Mouse (Mus musculus): ENCODE data around the gene Lrrc32. TPM values are rescaled to one million over a fixed set of nuclear protein-coding genes. Genes with fewer than 3 reads are reported as not detected.
A peak's percentile ranks its signal among the peaks of the same experiment; 100 is the strongest.

The Lrrc32 gene
- total RNA-seq, 2 experiments from 2014 or later, result 7.4 to 8.8 TPM

DNA sequence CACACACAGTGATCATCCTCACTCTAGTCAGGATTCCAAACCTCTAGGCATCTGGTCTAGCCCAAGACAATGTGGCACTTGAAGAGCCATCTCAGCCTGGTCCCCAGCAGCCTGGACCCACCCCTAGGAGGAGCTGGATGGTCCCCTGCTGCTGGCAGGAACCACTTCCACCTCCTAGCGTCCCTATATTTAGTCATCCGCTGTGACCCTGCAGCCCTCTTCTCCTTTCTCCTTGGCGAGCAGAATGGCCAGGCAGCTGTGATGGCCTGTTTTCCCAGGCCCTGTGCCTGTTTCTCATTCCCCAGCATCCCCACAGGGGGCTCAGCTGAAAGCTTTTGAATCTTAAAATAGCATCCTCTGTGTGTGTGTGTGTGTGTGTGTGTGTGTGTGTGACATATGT lies 59.8 kb downstream of the Lrrc32 start:
- peak; percentile 44 for DNase-seq

DNA sequence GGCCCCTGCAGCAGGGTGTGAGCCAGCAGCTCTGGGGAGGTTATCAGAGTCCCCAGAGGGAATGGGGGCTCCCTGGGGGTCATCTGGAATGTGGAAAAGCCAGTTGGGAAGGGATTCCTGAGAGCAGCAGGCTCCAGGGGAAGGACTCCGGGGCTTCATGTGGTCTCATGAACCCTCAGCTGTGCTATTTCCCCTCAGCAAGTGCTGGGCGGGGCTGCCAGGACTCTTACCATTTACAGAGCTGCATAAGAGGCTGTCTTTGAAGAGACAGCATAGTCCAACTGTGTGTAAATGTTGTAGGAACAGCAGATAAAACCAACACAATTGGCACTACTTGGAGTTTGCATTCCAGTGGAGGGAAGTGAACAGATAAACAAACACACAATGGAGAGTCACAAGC lies 61.5 kb downstream of the Lrrc32 start:
- no peak for DNase-seq

DNA sequence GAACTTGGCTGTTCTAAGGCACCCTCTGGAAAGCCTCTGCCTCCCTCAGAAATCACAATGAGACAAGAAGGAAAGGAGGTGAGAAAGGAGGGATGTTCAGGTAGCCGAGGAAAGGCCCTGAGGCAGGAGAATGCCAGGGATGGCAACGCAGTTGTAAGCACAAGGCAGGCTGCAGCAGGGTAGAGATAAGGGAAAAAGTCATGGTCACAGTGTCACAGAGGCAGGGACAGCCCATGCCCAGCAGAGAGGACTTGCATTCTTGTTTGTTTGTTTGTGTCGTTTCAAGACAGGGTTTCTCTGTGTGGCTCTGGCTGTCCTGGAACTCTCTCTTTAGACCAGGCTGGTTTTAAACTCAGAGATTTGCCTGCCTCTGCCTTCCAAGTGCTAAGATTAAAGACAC lies 62.0 kb downstream of the Lrrc32 start:
- no peak for DNase-seq

Other genes with a start within 250 kb of the Lrrc32 start
- 1 to 10 TPM; 5.1 to 6.1 TPM for gene Acer3, start 168.1 kb upstream of the Lrrc32 start, total RNA-seq (2021)
- gene Tsku, start 128.0 kb upstream of the Lrrc32 start, total RNA-seq (2021), result 1 to 10 TPM; 4.6 to 8.9 TPM
- gene Gucy2d, start 48.9 kb upstream of the Lrrc32 start, total RNA-seq (2021), result not detected
- gene Emsy, start 167.5 kb downstream of the Lrrc32 start, total RNA-seq (2021), result 10 to 100 TPM; 18.4 to 26.6 TPM
- gene Thap12, start 213.8 kb downstream of the Lrrc32 start, total RNA-seq (2021), result 10 to 100 TPM; 74.8 to 77.7 TPM

Measured in gastrocnemius, postnatal 10 days (tissue).